Mouse (Mus musculus) CD4-positive, CD25-positive, alpha-beta regulatory T cell, adult 9 weeks (primary cell): ENCODE measurements around the gene Ecpas. TPM values are rescaled to one million over a fixed set of nuclear protein-coding genes. Genes with fewer than 3 reads are reported as not detected.

Experiments used
- polyA plus RNA-seq: library from polyadenylated mRNA; unstranded; fragments of 100-300 nt; shearing (Covaris generic); gene quantifications from one replicate; pipeline ENCODE4 v1.2.1, GENCODE M21; 2017

The Ecpas gene
- 31.8 TPM for polyA plus RNA-seq

GRCm38 (mm10) chr4:58912629-58913335 lies at the start of gene Ecpas:
TSS of gene Ecpas (minus strand) at chr4:58912749.

GRCm38 (mm10) chr4:58943420-58944205 lies 31.1 kb upstream of the Ecpas start, which contains the start of gene Zkscan16:
TSS of gene Zkscan16 (plus strand) at chr4:58943628.

GRCm38 (mm10) chr4:58787616-58788015 lies 124.9 kb downstream of the Ecpas start, which contains the start of gene Olfr267:
TSS of gene Olfr267 (minus strand) at chr4:58787716.

Other genes with a start within 250 kb of the Ecpas start
- gene Olfr267, start 125.0 kb downstream of the Ecpas start, polyA plus RNA-seq: not detected
- not detected for gene Zkscan16, start 30.9 kb upstream of the Ecpas start, polyA plus RNA-seq
- 0.58 TPM for gene Ptgr1, start 74.4 kb upstream of the Ecpas start, polyA plus RNA-seq
- 0.31 TPM for gene Dnajc25, start 82.3 kb upstream of the Ecpas start, polyA plus RNA-seq
- not detected for gene Gm20503, start 90.5 kb upstream of the Ecpas start, polyA plus RNA-seq
- 142 TPM for gene Gng10, start 122.3 kb upstream of the Ecpas start, polyA plus RNA-seq
- not detected for gene AI481877, start 226.2 kb upstream of the Ecpas start, polyA plus RNA-seq